Mouse (Mus musculus): ENCODE data around the gene Pga5.

Pga5 gene

DNA sequence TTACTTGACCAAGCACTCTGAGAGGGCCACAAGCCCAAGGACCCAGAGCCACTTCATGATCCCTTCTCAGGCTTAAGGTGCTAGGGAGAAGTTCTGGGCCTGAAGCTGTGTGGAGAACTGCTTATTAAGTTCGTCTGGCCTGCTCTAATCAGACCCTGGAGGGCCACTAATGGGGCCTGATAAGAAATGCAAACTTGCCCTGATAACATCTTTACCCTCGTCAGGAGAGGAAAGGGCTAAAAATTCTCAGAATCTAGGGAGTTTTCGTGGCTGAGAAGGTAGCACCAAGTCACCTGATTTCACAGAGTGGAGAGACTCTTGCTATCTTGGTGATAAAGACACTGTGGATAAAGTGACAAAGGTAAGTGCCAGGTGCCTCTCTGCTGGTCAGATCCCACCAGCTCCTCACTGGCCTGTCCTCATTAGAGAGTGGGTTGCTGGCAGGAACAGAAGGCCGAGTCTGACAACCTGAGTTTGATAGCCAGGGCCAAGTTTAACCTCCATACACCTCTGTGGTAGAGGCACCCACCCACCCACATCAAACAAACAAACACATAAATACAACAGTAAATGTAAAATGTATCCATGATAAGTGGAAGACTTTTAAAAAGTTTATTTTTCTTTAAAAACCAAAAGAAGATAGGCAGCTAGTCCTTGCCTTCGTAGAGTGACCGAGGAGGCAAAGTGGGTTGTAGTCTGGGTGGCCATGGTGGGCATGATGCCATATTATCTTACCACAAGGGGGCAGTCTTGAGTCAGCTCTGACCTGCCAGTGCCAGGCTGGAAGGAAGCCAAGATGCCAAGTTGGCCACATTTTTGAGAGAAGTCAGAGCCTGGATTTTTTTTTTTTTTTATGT is at the start of gene Pga5:
Gene Pga5, minus strand, starts transcription at position 157 of the 857 bp plus-strand sequence.
- DNase-seq (ENCODE audit: low read depth) = no peak

DNA sequence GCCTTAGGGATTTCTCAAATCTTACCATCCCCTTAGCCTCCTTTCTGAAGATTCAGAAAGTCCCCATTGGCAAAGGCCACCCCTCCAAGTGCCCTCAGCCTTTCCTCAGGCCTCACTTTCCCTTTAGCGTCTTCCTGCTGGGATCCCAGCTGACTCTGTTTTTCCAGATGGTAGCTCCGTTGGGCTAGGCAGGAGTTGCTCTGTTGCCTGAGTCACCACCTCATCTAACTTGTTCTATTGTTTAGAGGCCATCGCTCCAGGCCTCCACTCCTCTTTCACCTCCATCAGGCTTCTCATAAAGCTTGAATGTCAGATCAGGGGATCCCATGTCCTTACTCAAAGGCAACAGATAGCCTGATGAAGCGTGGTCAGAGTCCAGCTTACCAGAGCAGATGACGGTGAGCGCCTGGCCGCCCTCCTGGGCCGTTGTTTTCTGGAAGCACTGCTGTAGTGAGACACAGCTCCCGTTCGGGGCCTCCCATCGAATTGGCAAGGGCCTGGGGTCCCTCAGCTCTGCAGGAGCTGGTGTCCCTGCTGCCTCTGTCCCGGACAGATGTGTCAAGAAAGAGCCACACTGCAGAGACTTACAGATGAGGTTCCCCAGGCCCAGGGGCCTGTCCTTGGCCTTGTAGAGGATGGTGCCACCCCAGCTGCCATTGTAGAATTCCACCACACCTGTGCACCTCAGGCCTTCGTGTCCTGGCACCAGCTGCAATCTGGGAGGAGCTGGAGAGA is 46.9 kb upstream of the Pga5 start:
- DNase-seq (ENCODE audit: low read depth) = no peak

DNA sequence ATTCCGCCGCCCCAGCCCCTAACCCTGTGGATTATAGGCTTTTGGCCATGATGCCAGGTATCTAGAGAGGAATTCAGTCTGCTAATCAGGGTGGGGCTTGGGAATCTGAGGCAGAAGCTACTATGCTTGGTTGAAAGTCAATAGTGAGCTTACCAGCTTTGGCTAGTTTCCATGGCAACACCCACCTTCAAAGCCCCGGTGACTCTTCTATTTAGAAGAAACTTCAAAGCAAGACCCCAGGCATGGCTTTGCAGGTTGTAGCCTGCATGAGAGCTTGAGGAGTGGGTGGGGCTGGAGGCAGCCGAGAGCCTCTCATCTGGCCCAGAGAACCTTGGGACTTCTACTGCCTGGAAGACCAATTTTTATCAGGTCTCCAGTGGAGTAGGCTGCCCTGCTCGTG is 45.8 kb upstream of the Pga5 start:
- no peak for DNase-seq (ENCODE audit: low read depth)

DNA sequence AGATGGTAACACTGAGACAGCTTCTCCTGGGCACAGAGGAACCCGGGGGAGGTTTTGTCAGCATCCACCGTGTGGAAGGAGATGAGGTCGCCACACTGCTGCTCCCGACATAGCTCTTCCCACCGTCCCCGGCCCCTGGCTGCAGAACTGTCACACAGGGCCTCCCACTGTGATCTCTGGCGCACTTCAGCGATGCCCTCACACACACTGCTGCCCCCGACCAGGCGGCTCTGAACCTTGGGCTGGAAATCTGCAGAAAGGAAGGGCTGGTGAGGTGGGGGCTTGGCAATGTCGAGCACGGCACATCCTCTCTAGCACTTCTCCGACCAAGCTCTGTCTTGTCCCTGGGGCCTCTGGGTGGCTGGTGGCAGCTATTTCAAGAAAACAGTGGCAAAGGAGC is 45.2 kb upstream of the Pga5 start:
- no peak for DNase-seq (ENCODE audit: low read depth)

DNA sequence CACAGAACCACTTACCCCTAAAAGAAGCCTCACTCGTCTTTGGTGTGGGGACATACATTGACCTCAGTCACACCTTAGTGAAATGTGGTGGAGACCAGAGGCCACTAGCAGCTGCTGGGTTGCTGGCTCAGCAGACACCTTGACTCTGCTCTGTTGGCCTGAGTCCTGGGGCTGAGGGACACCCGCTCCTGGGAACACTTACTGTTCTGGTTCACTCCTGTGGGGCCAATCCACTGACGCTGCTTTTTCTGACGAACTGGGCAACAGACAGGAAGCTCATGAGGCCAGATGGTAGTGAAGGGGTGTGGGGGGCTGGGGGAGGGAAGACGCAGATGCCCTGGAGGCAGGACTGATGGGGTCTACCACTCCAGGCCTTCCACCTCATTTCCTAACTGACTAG is 43.2 kb upstream of the Pga5 start:
- no peak for DNase-seq (ENCODE audit: low read depth)

DNA sequence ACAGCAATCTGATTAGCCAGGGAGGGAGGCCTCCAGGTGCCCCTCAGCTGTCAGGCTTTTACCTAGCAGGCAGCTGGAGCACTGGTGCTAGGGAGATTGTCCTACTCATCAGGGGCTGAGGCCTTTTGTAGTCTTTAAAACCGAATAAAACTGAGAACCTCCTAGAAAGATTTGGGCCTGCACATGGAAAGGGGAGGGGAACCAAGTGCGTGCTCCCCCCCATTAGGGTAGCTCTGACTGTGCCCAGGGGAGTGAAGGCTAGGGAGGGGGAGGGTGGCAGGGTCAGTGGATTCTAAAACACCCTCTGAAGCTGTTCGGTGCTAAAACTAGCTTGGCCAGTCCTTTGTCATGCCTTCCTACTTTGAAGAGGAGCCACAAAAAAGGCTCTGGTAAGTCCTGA is 42.7 kb upstream of the Pga5 start:
- no peak for DNase-seq (ENCODE audit: low read depth)

DNA sequence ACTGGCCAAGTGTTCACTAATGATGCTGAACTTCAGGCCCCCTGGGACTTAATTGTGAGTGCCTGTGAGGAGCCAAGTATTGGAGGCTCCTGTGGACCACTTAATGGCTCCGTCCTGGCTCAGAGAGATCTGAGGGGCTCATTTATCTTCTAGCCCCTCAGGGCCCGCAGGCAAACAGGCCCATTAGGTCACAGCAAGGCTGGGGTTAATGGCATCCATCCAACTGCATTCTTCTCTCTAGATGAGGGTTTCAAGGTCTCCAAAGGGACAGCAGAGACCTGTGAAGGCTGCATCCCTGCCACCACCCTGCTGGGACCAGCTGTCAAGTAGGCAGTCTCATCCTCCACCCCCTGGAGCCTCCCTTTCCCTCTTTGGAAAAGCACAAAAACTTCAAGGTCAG is 41.9 kb upstream of the Pga5 start:
- no peak for DNase-seq (ENCODE audit: low read depth)

DNA sequence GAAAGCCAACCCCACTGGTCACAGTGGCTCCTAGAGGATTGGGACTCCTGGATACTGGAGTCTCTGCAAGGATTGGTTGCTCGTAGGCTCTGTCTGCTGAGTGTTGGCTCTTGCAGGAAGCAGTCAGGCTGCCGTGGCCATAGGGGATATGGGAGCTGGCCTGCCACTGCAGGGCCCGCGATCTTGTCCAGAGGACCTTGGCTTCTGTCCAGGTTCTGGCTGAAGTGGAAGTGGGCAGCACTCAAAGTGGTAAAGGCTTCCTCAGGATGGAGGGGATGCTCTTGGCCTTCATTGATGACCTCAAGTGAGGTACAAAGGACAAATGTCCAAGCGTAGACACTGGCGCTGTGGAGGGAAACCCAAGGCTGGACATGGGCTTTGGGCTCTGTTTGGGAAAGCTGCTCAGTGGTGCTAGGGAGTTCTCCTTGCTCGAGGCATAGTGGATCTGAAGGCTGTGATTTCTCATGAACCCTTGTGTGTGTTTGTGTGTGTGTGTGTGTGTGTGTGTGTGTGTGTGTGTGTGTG is 40.4 kb upstream of the Pga5 start:
- no peak for DNase-seq (ENCODE audit: low read depth)

DNA sequence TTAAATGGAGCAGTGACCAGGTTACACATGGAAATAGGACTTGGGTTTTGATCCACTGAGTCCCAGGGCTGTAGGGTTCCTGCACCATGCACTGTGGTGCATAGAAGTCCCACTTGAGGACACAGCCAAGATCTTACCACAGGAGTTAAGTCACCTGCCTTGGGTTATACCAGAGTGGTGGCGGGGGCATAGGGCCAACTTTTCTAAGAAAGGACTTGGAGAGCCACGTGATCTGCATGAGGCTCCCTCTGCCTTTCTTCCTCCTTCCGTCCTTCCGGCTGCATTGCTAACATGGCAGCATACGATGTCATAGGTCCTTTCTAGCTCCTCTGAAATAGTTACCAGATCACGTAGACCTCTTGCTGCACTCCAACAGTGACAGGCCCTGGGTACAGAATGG is 37.6 kb upstream of the Pga5 start:
- DNase-seq (ENCODE audit: low read depth) = no peak

DNA sequence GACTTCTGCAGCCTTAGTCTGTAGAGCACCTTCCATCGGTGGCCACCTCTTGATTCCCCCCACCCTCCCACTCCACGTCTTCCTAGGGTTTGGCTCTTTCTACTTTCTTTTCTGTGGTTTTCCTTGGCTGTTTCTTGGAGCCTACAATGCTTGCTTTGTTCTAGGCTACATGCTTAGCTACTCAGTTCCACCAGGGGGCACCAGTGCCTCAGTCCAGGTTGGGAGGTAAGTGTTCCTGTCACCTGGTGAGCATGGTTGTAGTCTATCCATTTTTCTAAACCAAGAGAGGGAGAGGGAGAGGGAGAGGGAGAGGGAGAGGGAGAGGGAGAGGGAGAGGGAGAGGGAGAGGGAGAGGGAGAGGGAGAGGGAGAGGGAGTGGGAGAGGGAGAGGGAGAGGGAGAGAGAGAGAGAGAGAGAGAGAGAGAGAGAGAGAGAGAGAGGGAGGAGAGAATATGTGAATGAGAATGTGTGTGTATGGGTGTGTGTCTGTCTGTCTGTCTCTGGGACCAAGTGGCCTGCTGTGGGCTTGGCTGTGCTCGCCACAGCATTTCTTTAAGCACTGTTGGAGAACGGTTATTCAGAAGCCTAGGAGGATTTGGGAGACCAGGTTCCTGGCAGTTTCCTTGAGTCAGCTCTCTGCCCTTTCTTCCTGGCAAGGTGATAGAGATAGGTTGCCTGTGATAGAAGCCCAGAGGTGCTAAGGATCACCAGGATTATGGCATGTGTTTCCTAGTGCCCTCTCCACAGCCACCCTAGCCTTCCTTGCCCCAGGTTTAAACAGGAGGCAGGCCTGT is 37.0 kb upstream of the Pga5 start:
- DNase-seq (ENCODE audit: low read depth) = no peak

DNA sequence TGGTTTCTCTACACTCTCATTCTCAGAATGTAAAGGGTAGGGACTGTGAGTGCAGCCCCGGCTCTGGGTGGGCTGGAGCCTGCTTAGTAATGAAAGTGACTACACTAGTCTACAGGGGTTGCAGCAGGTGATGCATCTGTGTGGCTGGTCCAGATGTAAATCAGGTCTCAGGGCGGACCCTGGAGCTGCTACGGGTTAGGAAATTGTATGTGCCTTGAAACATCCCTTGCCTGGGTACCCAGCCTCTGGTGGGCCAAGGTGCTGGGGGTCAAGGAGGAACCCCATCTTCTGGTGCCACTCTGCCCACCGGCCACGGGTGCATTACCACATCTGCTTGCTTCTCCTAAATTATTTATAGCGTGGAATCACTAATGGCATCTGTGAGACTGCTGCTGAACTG is 36.3 kb upstream of the Pga5 start:
- no peak for DNase-seq (ENCODE audit: low read depth)

DNA sequence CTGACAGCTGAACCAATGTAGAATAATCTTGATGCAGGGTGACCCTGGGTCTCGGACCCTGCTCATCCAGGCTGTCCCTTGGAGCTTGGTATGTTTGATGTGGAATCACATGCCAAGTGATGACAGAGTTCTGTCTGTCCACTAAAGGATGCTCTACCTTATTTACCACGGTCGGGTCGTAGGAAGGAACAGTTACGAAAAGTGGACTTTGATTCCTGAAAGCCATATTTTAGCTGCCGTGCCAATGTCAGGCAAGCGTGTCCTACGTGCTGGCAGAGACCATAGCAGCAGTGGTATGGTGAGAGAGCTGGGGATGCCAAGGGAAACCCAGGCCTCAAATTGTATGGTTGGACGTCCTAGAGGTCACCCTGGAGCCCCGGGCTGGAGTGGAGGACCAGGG is 35.7 kb upstream of the Pga5 start:
- DNase-seq (ENCODE audit: low read depth) = no peak

DNA sequence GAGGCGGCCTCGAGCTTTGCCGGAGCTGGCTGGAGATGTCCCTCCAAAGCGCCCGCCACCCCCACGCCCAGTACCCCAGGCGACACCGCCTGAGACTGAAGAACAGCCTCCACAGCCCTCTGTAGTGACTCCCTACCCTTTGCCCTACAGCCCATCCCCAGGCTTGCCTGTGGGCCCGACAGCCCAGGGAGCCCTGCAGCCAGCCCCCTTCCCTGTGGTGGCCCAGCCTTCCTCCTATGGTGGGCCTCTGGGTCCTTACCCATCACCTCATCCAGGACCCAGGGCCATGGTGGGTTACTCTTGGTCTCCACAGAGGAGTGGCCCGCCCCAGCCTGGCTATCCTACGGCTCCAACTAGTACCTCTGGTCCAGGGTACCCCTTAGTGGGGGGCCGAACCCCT is 34.8 kb upstream of the Pga5 start:
- DNase-seq (ENCODE audit: low read depth) = no peak

DNA sequence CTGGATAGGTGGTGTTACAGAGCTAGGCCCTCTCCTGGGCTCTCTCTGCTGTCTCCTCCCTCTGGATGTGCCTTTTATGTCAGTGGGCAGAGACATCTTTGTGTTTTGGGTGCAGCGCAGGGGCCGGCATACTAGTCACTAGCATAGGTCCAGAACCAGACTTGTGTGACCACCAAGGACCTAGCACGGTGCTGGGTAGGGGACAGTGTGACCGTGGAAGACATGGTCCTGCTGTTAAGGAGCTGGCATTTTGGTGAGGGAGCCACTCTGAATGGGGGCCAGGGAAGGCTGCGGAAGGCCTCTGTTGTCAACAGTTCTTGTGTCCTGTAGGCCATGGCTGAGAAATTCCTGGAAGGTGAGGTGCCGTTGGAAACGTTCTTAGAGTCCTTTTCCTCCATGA is 34.3 kb upstream of the Pga5 start:
- no peak for DNase-seq (ENCODE audit: low read depth)

DNA sequence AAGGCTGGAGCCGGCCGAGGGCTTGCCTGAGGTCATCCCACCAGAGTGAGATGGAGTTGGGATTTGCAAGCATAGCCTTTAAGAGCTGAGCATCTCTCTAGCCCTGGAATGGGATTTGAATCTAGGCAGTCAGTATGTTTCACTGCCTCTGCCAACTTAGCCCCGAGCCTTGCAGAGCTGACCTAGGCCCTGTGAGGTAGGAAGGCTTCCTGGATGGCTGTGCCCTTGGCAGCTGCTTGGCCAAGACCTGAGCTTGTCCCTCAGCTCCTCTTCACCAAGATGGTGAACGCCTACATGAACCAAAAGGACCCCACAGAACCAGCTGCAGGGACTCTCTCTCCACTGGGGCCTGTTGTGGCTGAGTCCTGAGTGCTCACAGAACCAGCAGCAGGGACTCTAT is 32.9 kb upstream of the Pga5 start:
- DNase-seq (ENCODE audit: low read depth) = no peak

DNA sequence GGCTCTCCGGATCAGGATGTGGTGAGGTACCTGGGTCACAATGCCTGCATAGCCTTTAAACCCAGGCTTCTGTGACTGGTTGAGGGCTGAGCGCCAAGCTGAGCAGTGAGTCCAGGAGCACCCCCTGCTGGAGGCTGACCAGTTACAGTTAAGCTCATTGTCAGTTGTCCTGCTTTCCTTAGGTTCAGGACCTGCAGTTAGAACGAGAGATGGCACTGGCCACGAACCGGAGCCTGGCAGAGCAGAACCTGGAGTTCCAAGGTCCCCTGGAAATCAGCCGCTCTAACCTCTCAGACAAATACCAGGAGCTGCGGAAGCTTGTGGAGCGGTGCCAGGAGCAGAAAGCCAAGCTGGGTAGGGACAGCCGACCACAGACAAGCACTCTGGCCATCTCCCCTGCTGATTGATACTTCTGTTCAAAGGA is 32.2 kb upstream of the Pga5 start:
- no peak for DNase-seq (ENCODE audit: low read depth)

DNA sequence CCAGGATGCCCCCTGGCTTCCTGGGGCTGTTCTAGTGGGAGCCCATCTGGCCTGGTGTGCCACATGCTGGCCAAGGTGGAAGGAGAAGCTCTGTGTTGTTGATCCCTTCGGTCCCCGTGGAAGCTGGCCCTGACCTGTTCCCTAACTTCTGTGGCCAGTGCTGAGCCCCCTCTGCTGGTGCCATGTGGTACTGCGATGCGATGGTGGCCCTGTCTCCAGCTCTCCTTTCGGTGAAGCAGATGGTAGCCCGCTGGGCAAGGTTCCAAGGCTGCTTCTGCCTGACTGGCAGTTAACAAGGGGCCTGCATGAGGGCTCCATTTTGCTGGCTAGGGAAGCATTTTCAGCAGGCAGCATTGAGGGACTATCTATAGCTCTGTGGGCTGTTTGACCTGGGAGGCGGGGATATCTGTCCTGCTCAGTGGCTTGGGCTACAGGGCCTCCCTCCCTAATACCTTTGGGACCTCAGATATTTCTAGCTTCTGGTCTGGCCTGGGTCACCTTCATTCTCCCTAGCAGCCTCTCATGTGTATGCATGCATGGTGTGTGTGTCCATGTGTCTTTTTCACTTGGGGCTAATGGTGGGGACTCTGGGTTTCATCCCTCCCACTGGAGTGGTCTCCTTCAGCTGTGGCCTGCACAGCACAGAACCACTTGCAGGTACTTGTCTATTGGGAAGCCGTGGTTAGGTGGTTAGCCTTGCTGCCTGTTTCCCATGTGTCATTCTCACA is 31.7 kb upstream of the Pga5 start:
- peak; percentile 75 for DNase-seq (ENCODE audit: low read depth)

DNA sequence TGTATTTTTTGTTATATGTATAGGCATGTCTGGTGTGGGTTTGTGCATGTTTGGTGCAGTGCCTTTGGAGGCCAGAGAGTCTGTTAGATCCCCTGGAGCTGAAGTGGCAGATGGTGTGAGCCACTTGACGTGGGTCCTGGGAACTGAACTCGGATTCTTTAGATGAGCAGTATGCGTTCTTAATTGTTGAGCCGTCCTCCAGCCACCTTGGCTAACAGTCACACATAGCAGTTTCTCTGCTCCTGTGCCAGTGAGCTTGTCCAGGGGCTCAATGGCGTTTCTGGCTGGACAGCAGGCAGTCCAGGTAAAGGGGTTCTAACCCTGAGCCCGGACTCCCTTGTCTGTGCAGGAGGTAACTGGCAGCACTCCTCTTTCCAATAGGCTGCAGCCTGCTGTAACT is 31.0 kb upstream of the Pga5 start:
- DNase-seq (ENCODE audit: low read depth) = no peak

DNA sequence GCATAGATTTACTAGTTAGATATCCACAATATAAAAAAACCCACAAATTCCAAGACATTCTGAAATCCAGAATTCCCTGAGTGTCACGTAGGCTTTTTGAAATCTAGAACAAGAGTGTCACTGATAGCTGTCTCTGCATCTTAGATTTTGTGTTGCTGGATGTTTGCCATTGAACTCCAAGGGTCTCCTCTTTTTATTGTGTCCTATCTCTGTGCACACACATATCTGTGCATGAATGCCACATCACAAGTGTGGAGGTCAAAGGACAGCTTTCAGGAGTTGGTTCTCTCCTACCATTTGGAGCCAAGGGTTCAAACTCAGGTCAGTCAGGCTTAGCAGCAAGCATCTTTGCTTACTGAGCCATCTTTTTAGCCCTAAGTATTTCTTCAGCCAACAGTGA is 30.0 kb upstream of the Pga5 start:
- no peak for DNase-seq (ENCODE audit: low read depth)

DNA sequence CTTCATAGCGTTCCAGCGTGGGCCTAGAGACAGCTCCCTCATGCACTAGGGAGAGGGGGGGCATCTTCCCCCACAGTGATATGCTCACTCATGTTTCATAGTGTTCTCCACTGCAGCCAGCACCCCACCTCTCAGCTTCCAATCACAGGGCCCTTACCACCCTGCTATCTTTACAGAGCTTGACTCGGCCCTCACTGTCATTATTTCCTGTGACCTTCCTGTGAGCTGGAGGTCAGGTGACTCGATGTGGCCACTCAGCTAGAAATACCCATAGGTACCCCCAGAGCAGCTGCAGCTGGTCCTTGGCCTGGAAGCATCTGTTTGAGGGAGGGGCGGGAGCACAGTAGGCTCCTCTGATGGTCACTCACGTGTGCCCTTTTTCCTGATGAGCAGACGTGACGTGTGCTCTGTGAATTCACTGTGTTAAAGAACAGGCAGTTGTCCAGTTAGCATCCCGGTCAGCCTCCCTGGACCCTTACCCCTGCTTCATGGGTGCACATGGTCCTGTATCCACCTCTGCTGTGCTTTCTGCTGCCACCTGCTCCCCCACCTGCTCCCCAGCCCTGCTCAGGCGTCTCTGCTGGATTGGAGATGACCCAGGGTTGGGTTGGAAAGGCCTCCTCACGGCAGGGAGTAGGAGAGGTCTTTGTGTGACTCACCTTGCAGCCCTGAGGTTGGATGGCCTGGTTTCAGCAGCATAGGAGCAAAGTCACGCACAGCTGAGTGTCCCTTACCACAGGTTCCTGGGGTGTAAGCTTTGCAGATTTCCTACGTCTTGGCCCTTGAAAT is 29.4 kb upstream of the Pga5 start:
- no peak for DNase-seq (ENCODE audit: low read depth)

DNA sequence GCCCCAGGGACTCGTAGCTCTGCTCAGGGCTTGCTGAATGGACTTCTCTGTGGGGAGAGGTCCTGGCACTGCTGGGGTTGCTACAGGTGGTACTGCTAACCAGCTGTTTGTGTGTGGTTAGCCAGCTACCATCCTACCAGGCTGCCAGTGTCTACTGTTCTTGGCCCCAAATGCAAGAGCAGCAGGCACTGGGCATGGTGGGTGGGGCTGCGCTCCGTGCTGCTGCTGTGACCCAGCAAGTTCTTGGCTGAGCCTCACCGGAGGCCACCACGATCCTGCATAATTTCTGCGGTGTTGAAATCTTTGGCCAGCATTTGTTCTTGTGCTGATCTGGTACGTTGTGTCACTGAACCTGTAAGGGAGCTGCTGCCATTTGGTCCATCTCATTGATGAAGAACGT is 25.6 kb upstream of the Pga5 start:
- DNase-seq (ENCODE audit: low read depth) = no peak

Data from c-Kit-positive CD71-positive TER-119-negative erythroid progenitor cells, embryonic 14.5 days (primary cell).